11 mouse cellular contexts compared by ENCODE assay signal in genomic region chr11:43236360-43237039, GRCm38 (mm10).
"Had no signal": no experiment of that assay in that cellular context is flagged by ENCODE, and none has a peak within 500 bp of the region (broad histone marks: within the 10 kb centered on the region; RNA-seq: fewer than 3 reads in every experiment).

No protein-coding gene starts in this region.

- DNase-seq: kidney, postnatal 25 days; lung, adult 2 months; lung, postnatal 36 days; thymus, postnatal 14 days had no signal

- H3K4me2 ChIP-seq: liver, embryonic 11.5 days; liver, embryonic 15.5 days; neural tube, embryonic 12.5 days had no signal

- ATAC-seq: lung, postnatal 0 days had no signal

- H3K36me3 ChIP-seq: limb, embryonic 10.5 days; liver, embryonic 15.5 days; neural tube, embryonic 12.5 days had no signal

- H3K27ac ChIP-seq: left cerebral cortex, adult 2 months; limb, embryonic 10.5 days; liver, embryonic 15.5 days; neural tube, embryonic 12.5 days; stomach, postnatal 0 days had no signal

- H3K4me1 ChIP-seq: limb, embryonic 10.5 days; liver, embryonic 15.5 days; neural tube, embryonic 12.5 days had no signal

- H3K4me3 ChIP-seq: left cerebral cortex, adult 2 months; limb, embryonic 10.5 days; liver, embryonic 15.5 days; neural tube, embryonic 12.5 days had no signal

- H3K9me3 ChIP-seq: limb, embryonic 10.5 days; liver, embryonic 15.5 days; neural tube, embryonic 12.5 days had no signal

- H3K27me3 ChIP-seq: liver, embryonic 15.5 days; neural tube, embryonic 12.5 days had no signal

- H3K9ac ChIP-seq: liver, embryonic 15.5 days; neural tube, embryonic 12.5 days had no signal
